Mouse (Mus musculus): ENCODE data around the gene Bag3. TPM values are rescaled to one million over a fixed set of nuclear protein-coding genes. Genes with fewer than 3 reads are reported as not detected.

The Bag3 gene
- 20.6 and 21.1 TPM in 2 replicates for polyA plus RNA-seq (2014; fragmentation: Nextera tagmentation; extraction: Ambion mirVana)

DNA sequence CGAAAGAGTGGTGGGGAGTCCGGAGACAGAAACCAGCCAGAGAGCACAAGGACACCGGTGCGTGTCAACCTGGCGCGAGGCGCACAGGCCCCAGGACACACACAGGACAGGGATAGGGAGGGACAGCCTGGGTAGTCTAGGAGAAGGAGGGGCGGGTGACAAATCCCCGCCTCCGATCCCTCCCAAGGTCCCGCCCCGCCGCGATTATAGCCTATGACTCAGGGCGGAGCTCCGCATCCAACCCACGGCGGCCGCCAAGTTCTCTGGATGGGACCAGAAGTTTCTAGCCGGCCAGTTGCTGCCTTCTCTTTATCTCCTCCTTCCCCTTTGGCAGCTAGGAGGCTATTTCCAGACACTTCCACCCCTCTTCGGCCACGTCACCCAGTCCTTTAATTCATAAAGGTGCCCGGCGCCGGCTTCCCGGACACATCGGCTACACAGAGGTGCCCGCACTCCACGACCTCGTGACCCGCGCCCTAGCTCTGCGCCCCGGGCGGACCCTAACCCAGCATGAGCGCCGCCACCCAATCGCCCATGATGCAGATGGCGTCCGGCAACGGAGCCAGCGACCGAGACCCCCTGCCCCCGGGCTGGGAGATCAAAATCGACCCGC lies at the start of gene Bag3:
Gene Bag3, plus strand, starts transcription at position 268 of the 613 bp plus-strand sequence.
- WGBS (ENCODE audit: insufficient replicate concordance), result under 1% methylated on average over 46 of the region's 46 CpGs

DNA sequence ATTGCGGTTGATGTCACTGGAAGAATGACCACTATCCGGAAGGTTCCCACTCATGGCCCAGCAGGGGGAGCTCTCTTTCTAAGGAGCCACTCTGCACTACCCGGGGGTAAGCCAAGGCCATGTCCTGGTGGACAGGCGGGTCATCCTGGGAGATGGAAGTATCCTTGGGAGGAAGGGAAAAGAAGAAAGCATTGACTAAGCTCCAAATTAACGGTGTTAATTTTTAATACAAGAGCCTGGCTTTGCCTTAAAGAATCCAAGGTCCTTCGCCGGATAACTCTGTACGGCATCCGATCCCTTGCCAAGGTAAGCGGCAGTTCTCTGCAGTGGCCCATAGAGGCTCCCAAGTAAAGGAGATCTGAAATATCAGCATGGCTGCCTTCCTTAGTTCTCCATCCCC lies 49.1 kb upstream of the Bag3 start:
- 0 out of 2 replicates have a peak, but pooled peaks cover 2% of the 10 kb centered on the region for H3K9me3 ChIP-seq (replicated peaks; ENCODE audit: control insufficient read depth, low read length)
- no peaks in the 10 kb centered on the region for H3K27me3 ChIP-seq (ENCODE audit: control insufficient read depth, insufficient read depth, low read length)
- 41% methylated on average over 10 of the region's 10 CpGs for whole genome bisulfite sequencing (ENCODE audit: insufficient replicate concordance)
- H3K36me3 ChIP-seq (ENCODE audit: control insufficient read depth, insufficient read depth, low read length), result no peaks in the 10 kb centered on the region
- H3K9ac ChIP-seq (ENCODE audit: low read depth, low read length), result no peak overlapping the region
- no peak for ATAC-seq (replicated peaks; ENCODE audit: insufficient number of reproducible peaks, low FRiP score, low TSS enrichment)
- peak overlapping the region; percentile 42 for H3K4me2 ChIP-seq
- no peaks in the 10 kb centered on the region for H3K4me1 ChIP-seq (ENCODE audit: control insufficient read depth, insufficient read depth, low read length)
- no peak overlapping the region for H3K27ac ChIP-seq (ENCODE audit: low read depth, low read length)
- H3K4me3 ChIP-seq (ENCODE audit: low read depth, low read length), result peak overlapping the region; percentile 16; the same call in 1 of the 2 replicates

More for the DNA sequence above, at the start of gene Bag3:
- Histone ChIP-seq H3K4me1 (ENCODE audit: control insufficient read depth, insufficient read depth, low read length) (peaks cover 20% of the 10 kb centered on the region), H3K27me3 (ENCODE audit: control insufficient read depth, insufficient read depth, low read length) (no peaks in the 10 kb centered on the region), H3K27ac (ENCODE audit: low read depth, low read length) (peak within 1 kb of the TSS; percentile 99), H3K9me3 (replicated peaks; ENCODE audit: control insufficient read depth, low read length) (no peaks in the 10 kb centered on the region), H3K4me2 (peak within 1 kb of the TSS; percentile 88), H3K9ac (ENCODE audit: low read depth, low read length) (peak within 1 kb of the TSS; percentile 93), H3K36me3 (ENCODE audit: control insufficient read depth, insufficient read depth, low read length) (no peaks in the 10 kb centered on the region), H3K4me3 (ENCODE audit: low read depth, low read length) (peak within 1 kb of the TSS; percentile 74)
- ATAC-seq (replicated peaks; ENCODE audit: insufficient number of reproducible peaks, low FRiP score, low TSS enrichment), result peak; percentile 93

DNA sequence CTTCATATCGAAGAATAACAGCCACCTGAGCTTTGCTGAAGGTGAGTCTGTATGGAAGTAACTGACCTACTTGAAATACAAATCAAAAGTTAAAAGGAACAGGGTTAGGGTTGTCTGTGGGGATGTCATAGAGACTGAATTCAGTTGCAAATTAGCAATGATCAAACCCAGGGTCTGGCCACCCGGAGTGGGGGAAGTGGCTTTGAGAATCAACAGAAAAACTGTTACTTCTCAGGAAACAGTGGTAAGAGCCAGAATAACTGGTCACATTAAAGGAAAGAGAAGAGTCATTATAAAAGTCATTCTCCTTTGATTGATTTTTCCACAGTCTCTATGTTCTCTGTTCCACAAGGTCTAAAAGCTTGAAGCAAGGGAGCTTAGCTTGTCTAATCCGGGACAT lies 34.4 kb upstream of the Bag3 start:
- Histone ChIP-seq H3K27ac (ENCODE audit: low read depth, low read length) (no peak overlapping the region), H3K9ac (ENCODE audit: low read depth, low read length) (no peak overlapping the region), H3K9me3 (replicated peaks; ENCODE audit: control insufficient read depth, low read length) (peaks cover 15% of the 10 kb centered on the region), H3K36me3 (ENCODE audit: control insufficient read depth, insufficient read depth, low read length) (no peaks in the 10 kb centered on the region), H3K4me3 (ENCODE audit: low read depth, low read length) (no peak overlapping the region), H3K27me3 (ENCODE audit: control insufficient read depth, insufficient read depth, low read length) (no peaks in the 10 kb centered on the region), H3K4me1 (ENCODE audit: control insufficient read depth, insufficient read depth, low read length) (no peaks in the 10 kb centered on the region), H3K4me2 (no peak overlapping the region)
- no peak for ATAC-seq (replicated peaks; ENCODE audit: insufficient number of reproducible peaks, low FRiP score, low TSS enrichment)
- 86% methylated on average over 3 of the region's 3 CpGs for WGBS (ENCODE audit: insufficient replicate concordance)

DNA sequence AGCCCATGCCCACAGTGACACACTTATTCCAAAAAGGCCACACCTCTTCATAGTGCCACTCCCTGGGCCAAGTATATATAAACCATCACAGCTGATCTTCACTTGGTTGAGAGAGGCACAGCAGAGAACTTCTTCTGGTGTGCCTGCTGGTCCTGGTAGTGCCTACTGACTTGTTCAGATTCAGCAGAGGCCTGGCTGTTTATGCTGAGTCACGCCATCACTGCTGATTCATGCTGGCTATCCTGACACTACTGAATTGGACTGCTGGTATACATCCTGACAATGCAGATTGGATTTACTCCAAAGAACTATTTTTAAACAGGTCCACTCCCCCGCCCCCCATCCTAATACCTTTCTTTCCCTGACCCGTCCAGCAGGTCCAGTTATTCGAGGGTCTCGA lies 28.9 kb upstream of the Bag3 start:
- H3K9me3 ChIP-seq (replicated peaks; ENCODE audit: control insufficient read depth, low read length), result no peaks in the 10 kb centered on the region
- no peak overlapping the region for H3K9ac ChIP-seq (ENCODE audit: low read depth, low read length)
- no peak overlapping the region for H3K4me2 ChIP-seq
- WGBS (ENCODE audit: insufficient replicate concordance), result 86% methylated on average over 5 of the region's 5 CpGs
- ATAC-seq (replicated peaks; ENCODE audit: insufficient number of reproducible peaks, low FRiP score, low TSS enrichment), result no peak
- H3K36me3 ChIP-seq (ENCODE audit: control insufficient read depth, insufficient read depth, low read length), result no peaks in the 10 kb centered on the region
- no peaks in the 10 kb centered on the region for H3K27me3 ChIP-seq (ENCODE audit: control insufficient read depth, insufficient read depth, low read length)
- no peak overlapping the region for H3K27ac ChIP-seq (ENCODE audit: low read depth, low read length)
- H3K4me3 ChIP-seq (ENCODE audit: low read depth, low read length), result no peak overlapping the region
- H3K4me1 ChIP-seq (ENCODE audit: control insufficient read depth, insufficient read depth, low read length), result no peaks in the 10 kb centered on the region

DNA sequence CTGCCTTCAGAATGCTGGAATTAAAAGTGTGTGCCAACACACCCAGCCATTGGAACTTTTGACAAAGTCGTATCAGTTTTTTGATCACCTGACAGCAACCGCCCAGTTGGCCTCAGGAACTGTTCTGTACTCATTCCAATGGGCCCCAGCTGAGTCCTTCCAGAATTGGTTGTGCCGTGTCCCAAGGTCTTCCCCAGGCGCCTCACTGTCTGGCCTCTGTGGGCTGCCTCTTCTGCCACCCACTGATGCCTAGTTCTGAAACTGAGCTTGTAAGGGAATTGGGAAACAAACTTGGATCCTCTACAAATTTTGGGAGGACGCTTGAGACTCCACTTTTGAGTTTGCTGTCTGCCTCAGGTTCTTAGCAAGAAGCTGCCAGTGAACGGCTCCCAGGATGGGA lies 23.6 kb upstream of the Bag3 start:
- Histone ChIP-seq H3K36me3 (ENCODE audit: control insufficient read depth, insufficient read depth, low read length) (no peaks in the 10 kb centered on the region), H3K9me3 (replicated peaks; ENCODE audit: control insufficient read depth, low read length) (no peaks in the 10 kb centered on the region), H3K27me3 (ENCODE audit: control insufficient read depth, insufficient read depth, low read length) (no peaks in the 10 kb centered on the region), H3K27ac (ENCODE audit: low read depth, low read length) (no peak overlapping the region), H3K4me3 (ENCODE audit: low read depth, low read length) (no peak overlapping the region), H3K9ac (ENCODE audit: low read depth, low read length) (no peak overlapping the region), H3K4me1 (ENCODE audit: control insufficient read depth, insufficient read depth, low read length) (no peaks in the 10 kb centered on the region), H3K4me2 (no peak overlapping the region)
- WGBS (ENCODE audit: insufficient replicate concordance), result 72% methylated on average over 6 of the region's 6 CpGs
- ATAC-seq (replicated peaks; ENCODE audit: insufficient number of reproducible peaks, low FRiP score, low TSS enrichment), result no peak

DNA sequence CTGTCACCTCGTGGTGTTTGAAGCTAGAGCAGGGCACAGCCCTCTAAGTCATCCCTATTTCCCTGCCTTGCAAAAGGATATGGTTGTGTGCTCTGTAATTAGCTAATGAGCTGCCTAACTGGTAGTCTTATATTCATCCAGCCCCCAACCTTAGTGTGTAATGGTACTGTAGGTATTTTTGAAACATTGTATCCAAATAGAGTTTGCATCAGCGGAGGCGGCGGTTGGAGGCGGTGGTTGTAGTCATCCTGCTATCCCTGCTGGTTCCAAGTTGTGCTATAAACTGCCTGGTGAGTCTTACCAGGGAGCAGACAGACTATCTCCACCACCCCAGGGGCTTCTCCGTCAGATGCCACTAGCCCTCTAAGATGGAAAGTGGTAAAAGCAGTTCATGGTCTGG lies 19.3 kb upstream of the Bag3 start:
- 80% methylated on average over 6 of the region's 6 CpGs for WGBS (ENCODE audit: insufficient replicate concordance)
- no peaks in the 10 kb centered on the region for H3K27me3 ChIP-seq (ENCODE audit: control insufficient read depth, insufficient read depth, low read length)
- H3K4me3 ChIP-seq (ENCODE audit: low read depth, low read length), result no peak overlapping the region
- no peak overlapping the region for H3K4me2 ChIP-seq
- H3K9me3 ChIP-seq (replicated peaks; ENCODE audit: control insufficient read depth, low read length), result no peaks in the 10 kb centered on the region
- no peak overlapping the region for H3K9ac ChIP-seq (ENCODE audit: low read depth, low read length)
- ATAC-seq (replicated peaks; ENCODE audit: insufficient number of reproducible peaks, low FRiP score, low TSS enrichment), result no peak
- H3K4me1 ChIP-seq (ENCODE audit: control insufficient read depth, insufficient read depth, low read length), result no peaks in the 10 kb centered on the region
- no peak overlapping the region for H3K27ac ChIP-seq (ENCODE audit: low read depth, low read length)
- no peaks in the 10 kb centered on the region for H3K36me3 ChIP-seq (ENCODE audit: control insufficient read depth, insufficient read depth, low read length)

DNA sequence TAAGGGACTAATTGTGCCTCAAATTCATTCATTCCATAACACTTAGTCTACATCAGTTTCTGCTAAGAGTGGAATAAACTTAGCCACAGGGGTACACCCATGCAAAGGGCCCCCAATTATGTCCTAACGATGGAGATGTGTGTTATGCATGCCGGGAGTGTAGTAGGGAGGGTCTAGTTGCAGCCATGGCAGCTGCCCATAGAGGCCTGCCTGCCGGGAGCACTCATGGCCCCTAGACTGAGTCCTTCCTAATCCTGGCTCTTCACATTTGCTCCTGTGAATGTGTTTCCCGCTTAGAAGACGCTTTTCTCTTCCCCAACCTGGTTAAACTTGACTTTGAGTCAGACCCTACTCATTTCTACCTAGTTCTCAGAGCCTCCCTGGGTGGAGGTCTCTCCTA lies 11.5 kb upstream of the Bag3 start:
- 85% methylated on average over 5 of the region's 5 CpGs for WGBS (ENCODE audit: insufficient replicate concordance)
- no peak for ATAC-seq (replicated peaks; ENCODE audit: insufficient number of reproducible peaks, low FRiP score, low TSS enrichment)
- Histone ChIP-seq H3K9ac (ENCODE audit: low read depth, low read length) (no peak overlapping the region), H3K27me3 (ENCODE audit: control insufficient read depth, insufficient read depth, low read length) (no peaks in the 10 kb centered on the region), H3K27ac (ENCODE audit: low read depth, low read length) (no peak overlapping the region), H3K4me2 (no peak overlapping the region), H3K4me3 (ENCODE audit: low read depth, low read length) (no peak overlapping the region), H3K36me3 (ENCODE audit: control insufficient read depth, insufficient read depth, low read length) (no peaks in the 10 kb centered on the region), H3K9me3 (replicated peaks; ENCODE audit: control insufficient read depth, low read length) (no peaks in the 10 kb centered on the region), H3K4me1 (ENCODE audit: control insufficient read depth, insufficient read depth, low read length) (peaks cover 5% of the 10 kb centered on the region; the same call in 1 of the 2 replicates)

DNA sequence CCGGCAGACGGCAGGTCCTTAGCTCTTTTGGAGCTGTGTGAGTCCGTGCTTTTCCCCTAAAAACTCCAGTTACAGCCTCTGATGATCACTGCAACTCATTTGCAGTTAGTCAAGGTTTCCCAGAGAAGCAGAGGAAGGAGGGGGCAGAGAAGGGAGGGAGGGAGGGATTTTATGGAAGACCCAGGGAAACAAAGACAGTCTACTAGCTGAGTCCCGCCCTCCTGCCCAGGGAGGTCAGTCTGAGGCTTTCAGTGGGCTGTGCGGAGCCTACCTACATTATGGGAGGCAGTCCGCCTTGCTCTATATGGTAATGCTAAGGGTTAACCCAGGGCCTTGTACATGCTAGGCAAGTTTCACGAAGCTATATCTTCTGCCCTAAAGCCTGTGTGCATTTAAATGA lies 9.9 kb upstream of the Bag3 start:
- Histone ChIP-seq H3K27ac (ENCODE audit: low read depth, low read length) (no peak overlapping the region), H3K4me2 (no peak overlapping the region), H3K4me3 (ENCODE audit: low read depth, low read length) (no peak overlapping the region)

DNA sequence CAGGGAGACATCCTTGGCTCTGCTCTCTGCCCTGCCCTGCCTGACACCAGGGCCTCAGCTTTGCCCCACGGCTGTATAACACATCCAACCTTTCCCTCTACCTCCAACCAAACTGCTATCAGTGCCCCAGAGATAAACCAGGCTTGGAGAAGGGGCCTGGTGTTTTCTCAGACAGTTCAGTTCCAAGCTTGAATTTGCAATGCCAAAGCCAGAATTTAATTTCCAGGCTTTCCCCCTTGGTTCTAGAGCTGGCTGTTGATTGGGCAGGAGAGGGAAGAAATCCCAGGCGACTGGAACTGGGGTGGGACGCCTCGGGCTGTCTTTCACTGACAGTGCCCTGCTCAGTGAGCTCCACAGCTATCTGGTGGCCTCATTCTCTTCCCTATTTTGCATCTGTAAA lies 9.1 kb upstream of the Bag3 start:
- no peak for ATAC-seq (replicated peaks; ENCODE audit: insufficient number of reproducible peaks, low FRiP score, low TSS enrichment)

More for the DNA sequence above, 9.9 kb upstream of the Bag3 start:
- peaks cover 5% of the 10 kb centered on the region; the same call in 1 of the 2 replicates for H3K4me1 ChIP-seq (ENCODE audit: control insufficient read depth, insufficient read depth, low read length)
- no peak overlapping the region for H3K9ac ChIP-seq (ENCODE audit: low read depth, low read length)
- no peaks in the 10 kb centered on the region for H3K27me3 ChIP-seq (ENCODE audit: control insufficient read depth, insufficient read depth, low read length)
- no peaks in the 10 kb centered on the region for H3K9me3 ChIP-seq (replicated peaks; ENCODE audit: control insufficient read depth, low read length)
- no peak for ATAC-seq (replicated peaks; ENCODE audit: insufficient number of reproducible peaks, low FRiP score, low TSS enrichment)
- 58% methylated on average over 7 of the region's 7 CpGs for WGBS (ENCODE audit: insufficient replicate concordance)
- no peaks in the 10 kb centered on the region for H3K36me3 ChIP-seq (ENCODE audit: control insufficient read depth, insufficient read depth, low read length)

More for the DNA sequence above, 9.1 kb upstream of the Bag3 start:
- Histone ChIP-seq H3K9ac (ENCODE audit: low read depth, low read length) (no peak overlapping the region), H3K4me3 (ENCODE audit: low read depth, low read length) (no peak overlapping the region), H3K27ac (ENCODE audit: low read depth, low read length) (no peak overlapping the region), H3K9me3 (replicated peaks; ENCODE audit: control insufficient read depth, low read length) (no peaks in the 10 kb centered on the region), H3K27me3 (ENCODE audit: control insufficient read depth, insufficient read depth, low read length) (no peaks in the 10 kb centered on the region), H3K4me1 (ENCODE audit: control insufficient read depth, insufficient read depth, low read length) (peaks cover 6% of the 10 kb centered on the region), H3K4me2 (no peak overlapping the region), H3K36me3 (ENCODE audit: control insufficient read depth, insufficient read depth, low read length) (no peaks in the 10 kb centered on the region)
- 19% methylated on average over 4 of the region's 4 CpGs for whole genome bisulfite sequencing (ENCODE audit: insufficient replicate concordance)

Measured in heart, embryonic 11.5 days (tissue).